ENCODE assay signal across 8 mouse cellular contexts in genomic region chr2:106692405-106692782, GRCm38 (mm10). TPM values are rescaled to one million over a fixed set of nuclear protein-coding genes. Genes with fewer than 3 reads are reported as not detected.
DNase-seq lines count a peak whose midpoint lies in the region; ATAC-seq and TF ChIP-seq lines count a peak whose summit lies in the region.

No protein-coding gene starts in this region.

- peaks cover 22% of the 10 kb centered on the region for H3K4me1 ChIP-seq in kidney, embryonic 16.5 days (ENCODE audit: insufficient read depth, low read length)
- H3K4me1 ChIP-seq in cortical plate, adult 2 months (ENCODE audit: control insufficient read depth, insufficient read depth, low read length): no peaks in the 10 kb centered on the region; the same call in 1 of the 2 replicates
- H3K4me1 ChIP-seq in hindbrain, embryonic 10.5 days (replicated peaks): peaks cover 36% of the 10 kb centered on the region
- peaks cover 39% of the 10 kb centered on the region for H3K4me1 ChIP-seq in midbrain, embryonic 13.5 days (replicated peaks)

- DNase-seq in kidney, postnatal 25 days: no peak
- DNase-seq in hindbrain, embryonic 10.5 days (ENCODE audit: low spot score): no peak
- DNase-seq in adipocyte (ENCODE audit: low spot score): no peak

- no peak for ATAC-seq in kidney, embryonic 16.5 days (ENCODE audit: low FRiP score, low TSS enrichment)
- no peak for ATAC-seq in midbrain, embryonic 13.5 days
- ATAC-seq in erythroid progenitor cell, adult 5-6 weeks (replicated peaks; ENCODE audit: low FRiP score, poor library complexity, severe bottlenecking): no peak
- ATAC-seq in frontal cortex, adult (ENCODE audit: low TSS enrichment): no peak

- H3K4me3 ChIP-seq in kidney, embryonic 16.5 days (ENCODE audit: low read length): peak overlapping the region; percentile 73
- H3K4me3 ChIP-seq in cortical plate, adult 2 months (ENCODE audit: insufficient read depth, low read length): peak overlapping the region; percentile 79
- peak overlapping the region; percentile 87 for H3K4me3 ChIP-seq in hindbrain, embryonic 10.5 days
- H3K4me3 ChIP-seq in midbrain, embryonic 13.5 days (replicated peaks): peak overlapping the region; percentile 79

- peak overlapping the region; percentile 99 for H3K4me2 ChIP-seq in kidney, embryonic 16.5 days (replicated peaks; ENCODE audit: low read depth, low read length)
- peak overlapping the region; percentile 94 for H3K4me2 ChIP-seq in midbrain, embryonic 13.5 days (replicated peaks)

- no peaks in the 10 kb centered on the region for H3K9me3 ChIP-seq in kidney, embryonic 16.5 days (ENCODE audit: low read length)
- H3K9me3 ChIP-seq in hindbrain, embryonic 10.5 days: no peaks in the 10 kb centered on the region
- H3K9me3 ChIP-seq in midbrain, embryonic 13.5 days: no peaks in the 10 kb centered on the region

- H3K27me3 ChIP-seq in kidney, embryonic 16.5 days (ENCODE audit: insufficient read depth, low read length): peaks cover 32% of the 10 kb centered on the region
- peaks cover 50% of the 10 kb centered on the region for H3K27me3 ChIP-seq in hindbrain, embryonic 10.5 days (ENCODE audit: insufficient read depth, poor library complexity, severe bottlenecking)
- H3K27me3 ChIP-seq in midbrain, embryonic 13.5 days: no peaks in the 10 kb centered on the region

- no peak for TF ChIP-seq CTCF in cortical plate, adult 2 months (IDR thresholded peaks at IDR 0.05; ENCODE audit: extremely low read depth, insufficient read depth, low read length)

- TF ChIP-seq POLR2A in cortical plate, adult 2 months (IDR thresholded peaks at IDR 0.05; ENCODE audit: extremely low read depth, insufficient read depth, low read length): no peak

- no peak overlapping the region for H3K27ac ChIP-seq in kidney, embryonic 16.5 days (ENCODE audit: low read length)
- no peak overlapping the region for H3K27ac ChIP-seq in cortical plate, adult 2 months (ENCODE audit: insufficient read depth, low read length)
- no peak overlapping the region; the same call in 1 of the 2 replicates for H3K27ac ChIP-seq in hindbrain, embryonic 10.5 days
- H3K27ac ChIP-seq in midbrain, embryonic 13.5 days: peak overlapping the region; percentile 100

- 3% methylated on average over 14 of the region's 14 CpGs for WGBS in kidney, embryonic 16.5 days
- WGBS in hindbrain, embryonic 10.5 days: under 1% methylated on average over 14 of the region's 14 CpGs
- 2% methylated on average over 14 of the region's 14 CpGs for WGBS in midbrain, embryonic 13.5 days

- no peak overlapping the region for H3K9ac ChIP-seq in kidney, embryonic 16.5 days (replicated peaks; ENCODE audit: low read length)
- H3K9ac ChIP-seq in midbrain, embryonic 13.5 days (replicated peaks): peak overlapping the region; percentile 96

- no peaks in the 10 kb centered on the region for H3K36me3 ChIP-seq in kidney, embryonic 16.5 days (ENCODE audit: insufficient read depth, low read length)
- H3K36me3 ChIP-seq in hindbrain, embryonic 10.5 days: no peaks in the 10 kb centered on the region
- no peaks in the 10 kb centered on the region for H3K36me3 ChIP-seq in midbrain, embryonic 13.5 days

RNA-seq across cellular contexts. Expression of gene Mpped2, which starts 0.7 kb away (rescaled TPM):
- 28.6 and 32.0 TPM in 2 replicates for polyA plus RNA-seq in kidney, embryonic 16.5 days (2015; fragmentation: Nextera tagmentation; extraction: Ambion mirVana)
- 16.3 and 17.4 TPM in 2 replicates for polyA plus RNA-seq in cortical plate, adult 2 months (2012; rRNA removed)
- 30.4 and 35.2 TPM in 2 replicates for polyA plus RNA-seq in hindbrain, embryonic 10.5 days (2016; fragmentation: Nextera tagmentation; extraction: Ambion mirVana)
- polyA plus RNA-seq in midbrain, embryonic 13.5 days (2015; fragmentation: Nextera tagmentation; extraction: Ambion mirVana): 126 and 157 TPM in 2 replicates
- not detected in 2 replicates for total RNA-seq in erythroid progenitor cell, adult 5-6 weeks (2015; ENCODE audit: low replicate concordance)
- total RNA-seq in erythroid progenitor cell, adult 5-6 weeks (2017; ENCODE audit: low replicate concordance): not detected in 2 replicates
